Mouse (Mus musculus): ENCODE results near the gene Efna1. TPM values are rescaled to one million over a fixed set of nuclear protein-coding genes. Genes with fewer than 3 reads are reported as not detected.

Gene Efna1
- 40.7 and 43.1 TPM in 2 replicates for polyA plus RNA-seq (2015; fragmentation: Nextera tagmentation; extraction: Ambion mirVana)

GRCm38 (mm10) chr3:89280606-89281511, at the start of gene Efna1:
Gene Efna1, minus strand, starts transcription at chr3:89281142.
- peak within 1 kb of the TSS; percentile 79 for H3K27ac ChIP-seq
- under 1% methylated on average over 52 of the region's 52 CpGs for WGBS
- H3K27me3 ChIP-seq: peaks cover 19% of the 10 kb centered on the region
- ATAC-seq (ENCODE audit: insufficient number of reproducible peaks, insufficient read depth, low FRiP score, low TSS enrichment, low read depth): no peak
- H3K4me2 ChIP-seq: peak within 1 kb of the TSS; percentile 95
- peaks cover 3% of the 10 kb centered on the region for H3K36me3 ChIP-seq
- peak within 1 kb of the TSS; percentile 76 for H3K9ac ChIP-seq
- peak within 1 kb of the TSS; percentile 53 for H3K4me3 ChIP-seq
- no peaks in the 10 kb centered on the region for H3K9me3 ChIP-seq
- H3K4me1 ChIP-seq: peaks cover 55% of the 10 kb centered on the region

- H3K4me3 ChIP-seq: no peak overlapping the region
- H3K9ac ChIP-seq: no peak overlapping the region
- 0 out of 2 replicates have a peak, but pooled peaks cover 2% of the 10 kb centered on the region for H3K27me3 ChIP-seq
- no peak overlapping the region for H3K27ac ChIP-seq
- no peak overlapping the region for H3K4me2 ChIP-seq
- H3K4me1 ChIP-seq: peaks cover 45% of the 10 kb centered on the region
- 60% methylated on average over 3 of the region's 3 CpGs for WGBS
- no peak for ATAC-seq (ENCODE audit: insufficient number of reproducible peaks, insufficient read depth, low FRiP score, low TSS enrichment, low read depth)
- H3K36me3 ChIP-seq: peaks cover 31% of the 10 kb centered on the region
- H3K9me3 ChIP-seq: no peaks in the 10 kb centered on the region
These were observed 49.4 kb upstream of the Efna1 start for GRCm38 (mm10) chr3:89330346-89330745.

- no peak overlapping the region for H3K4me3 ChIP-seq
- H3K27me3 ChIP-seq: 0 out of 2 replicates have a peak, but pooled peaks cover 2% of the 10 kb centered on the region
- peaks cover 14% of the 10 kb centered on the region for H3K36me3 ChIP-seq
- H3K4me2 ChIP-seq: no peak overlapping the region
- WGBS: 17% methylated on average over 4 of the region's 4 CpGs
- no peaks in the 10 kb centered on the region for H3K9me3 ChIP-seq
- H3K9ac ChIP-seq: no peak overlapping the region
- H3K27ac ChIP-seq: peak overlapping the region; percentile 33; the same call in 1 of the 2 replicates
- 0 out of 2 replicates have a peak, but pooled peaks have one; percentile 24 for ATAC-seq (ENCODE audit: insufficient number of reproducible peaks, insufficient read depth, low FRiP score, low TSS enrichment, low read depth)
- peaks cover 32% of the 10 kb centered on the region for H3K4me1 ChIP-seq
These were observed 47.7 kb upstream of the Efna1 start for GRCm38 (mm10) chr3:89328623-89329022.

GRCm38 (mm10) chr3:89327371-89327870, 46.5 kb upstream of the Efna1 start:
- no peak for ATAC-seq (ENCODE audit: insufficient number of reproducible peaks, insufficient read depth, low FRiP score, low TSS enrichment, low read depth)
- H3K4me2 ChIP-seq: no peak overlapping the region
- H3K9ac ChIP-seq: no peak overlapping the region
- H3K27ac ChIP-seq: no peak overlapping the region
- no peaks in the 10 kb centered on the region for H3K9me3 ChIP-seq
- H3K36me3 ChIP-seq: peaks cover 2% of the 10 kb centered on the region; the same call in 1 of the 2 replicates
- peaks cover 24% of the 10 kb centered on the region for H3K4me1 ChIP-seq
- H3K27me3 ChIP-seq: 0 out of 2 replicates have a peak, but pooled peaks cover 2% of the 10 kb centered on the region
- no peak overlapping the region for H3K4me3 ChIP-seq
- WGBS: 45% methylated on average over 9 of the region's 9 CpGs

- Histone ChIP-seq H3K4me2 (no peak overlapping the region), H3K9me3 (no peaks in the 10 kb centered on the region), H3K27me3 (peaks cover 12% of the 10 kb centered on the region), H3K4me1 (peaks cover 23% of the 10 kb centered on the region), H3K9ac (no peak overlapping the region), H3K36me3 (no peaks in the 10 kb centered on the region), H3K27ac (no peak overlapping the region), H3K4me3 (no peak overlapping the region)
- 91% methylated on average over 8 of the region's 8 CpGs for WGBS
- no peak for ATAC-seq (ENCODE audit: insufficient number of reproducible peaks, insufficient read depth, low FRiP score, low TSS enrichment, low read depth)
These were observed 44.9 kb upstream of the Efna1 start for GRCm38 (mm10) chr3:89325882-89326281.

GRCm38 (mm10) chr3:89322514-89323165, 41.7 kb upstream of the Efna1 start, which contains the start of gene Efna3:
Gene Efna3, minus strand, starts transcription at chr3:89322965.
- Histone ChIP-seq H3K27me3 (peaks cover 43% of the 10 kb centered on the region), H3K27ac (peak within 1 kb of the TSS; percentile 44; the same call in 1 of the 2 replicates), H3K36me3 (no peaks in the 10 kb centered on the region), H3K9ac (peak within 1 kb of the TSS; percentile 77), H3K9me3 (no peaks in the 10 kb centered on the region), H3K4me3 (peak within 1 kb of the TSS; percentile 72), H3K4me2 (peak within 1 kb of the TSS; percentile 92), H3K4me1 (peaks cover 46% of the 10 kb centered on the region)
- peak; percentile 62; the same call in 1 of the 2 replicates for ATAC-seq (ENCODE audit: insufficient number of reproducible peaks, insufficient read depth, low FRiP score, low TSS enrichment, low read depth)
- 2% methylated on average over 52 of the region's 53 CpGs for WGBS

- peak overlapping the region; percentile 72 for H3K4me3 ChIP-seq
- H3K9me3 ChIP-seq: no peaks in the 10 kb centered on the region
- peak overlapping the region; percentile 92 for H3K4me2 ChIP-seq
- H3K4me1 ChIP-seq: peaks cover 49% of the 10 kb centered on the region
- peaks cover 46% of the 10 kb centered on the region for H3K27me3 ChIP-seq
- peak overlapping the region; percentile 77 for H3K9ac ChIP-seq
- 0% methylated on average over 14 of the region's 14 CpGs for WGBS
- ATAC-seq (ENCODE audit: insufficient number of reproducible peaks, insufficient read depth, low FRiP score, low TSS enrichment, low read depth): no peak
- peak overlapping the region; percentile 44; the same call in 1 of the 2 replicates for H3K27ac ChIP-seq
- H3K36me3 ChIP-seq: no peaks in the 10 kb centered on the region
These were observed 41.2 kb upstream of the Efna1 start for GRCm38 (mm10) chr3:89322131-89322500.

GRCm38 (mm10) chr3:89321183-89322130, 40.5 kb upstream of the Efna1 start:
- no peak overlapping the region for H3K27ac ChIP-seq
- H3K4me2 ChIP-seq: peak overlapping the region; percentile 92
- H3K4me1 ChIP-seq: peaks cover 54% of the 10 kb centered on the region
- peak overlapping the region; percentile 77 for H3K9ac ChIP-seq
- no peaks in the 10 kb centered on the region for H3K9me3 ChIP-seq
- peaks cover 48% of the 10 kb centered on the region for H3K27me3 ChIP-seq
- H3K36me3 ChIP-seq: no peaks in the 10 kb centered on the region
- H3K4me3 ChIP-seq: peak overlapping the region; percentile 72
- no peak for ATAC-seq (ENCODE audit: insufficient number of reproducible peaks, insufficient read depth, low FRiP score, low TSS enrichment, low read depth)
- under 1% methylated on average over 66 of the region's 66 CpGs for WGBS

- Histone ChIP-seq H3K9me3 (no peaks in the 10 kb centered on the region), H3K4me1 (peaks cover 62% of the 10 kb centered on the region), H3K9ac (peak overlapping the region; percentile 77), H3K4me2 (peak overlapping the region; percentile 92), H3K27ac (no peak overlapping the region), H3K36me3 (no peaks in the 10 kb centered on the region), H3K4me3 (peak overlapping the region; percentile 72), H3K27me3 (peaks cover 56% of the 10 kb centered on the region)
- WGBS: under 1% methylated on average over 41 of the region's 41 CpGs
- peak; percentile 4; the same call in 1 of the 2 replicates for ATAC-seq (ENCODE audit: insufficient number of reproducible peaks, insufficient read depth, low FRiP score, low TSS enrichment, low read depth)
These were observed 39.7 kb upstream of the Efna1 start for GRCm38 (mm10) chr3:89320581-89321182.

- H3K27ac ChIP-seq: no peak overlapping the region
- H3K4me2 ChIP-seq: peak overlapping the region; percentile 92
- ATAC-seq (ENCODE audit: insufficient number of reproducible peaks, insufficient read depth, low FRiP score, low TSS enrichment, low read depth): no peak
- peaks cover 56% of the 10 kb centered on the region for H3K27me3 ChIP-seq
- 2% methylated on average over 58 of the region's 58 CpGs for WGBS
- H3K9ac ChIP-seq: peak overlapping the region; percentile 67
- no peaks in the 10 kb centered on the region for H3K9me3 ChIP-seq
- no peaks in the 10 kb centered on the region for H3K36me3 ChIP-seq
- H3K4me3 ChIP-seq: peak overlapping the region; percentile 72
- peaks cover 71% of the 10 kb centered on the region for H3K4me1 ChIP-seq
These were observed 38.8 kb upstream of the Efna1 start for GRCm38 (mm10) chr3:89319591-89320350.

Data from embryonic facial prominence, embryonic 13.5 days (tissue).